Mouse (Mus musculus): ENCODE results near the gene Bmpr1b.

GRCm38 (mm10) chr3:142089684-142090083, 79.5 kb downstream of the Bmpr1b start:
- TF ChIP-seq CTCF (IDR thresholded peaks at IDR 0.05) (no peak), EP300 (IDR thresholded peaks at IDR 0.05) (no peak)

Data from lung, postnatal 0 days (tissue).